Mouse (Mus musculus): Measurements from ENCODE around the gene 4930539E08Rik. TPM values are rescaled to one million over a fixed set of nuclear protein-coding genes. Genes with fewer than 3 reads are reported as not detected.

Gene 4930539E08Rik
- polyA plus RNA-seq, 1 experiment from 2014 or later: 0.10 TPM

GRCm38 (mm10) chr17:28926866-28927635 is 11.9 kb upstream of the 4930539E08Rik start:
- Histone ChIP-seq H3K27ac (no peak overlapping the region), H3K9me3 (replicated peaks) (0 out of 2 replicates have a peak, but pooled peaks cover 3% of the 10 kb centered on the region)
- ATAC-seq (ENCODE audit: low FRiP score): no peak

GRCm38 (mm10) chr17:28926380-28926779 is 11.3 kb upstream of the 4930539E08Rik start:
- H3K27me3 ChIP-seq: no peaks in the 10 kb centered on the region
- ATAC-seq (ENCODE audit: low FRiP score): no peak
- no peaks in the 10 kb centered on the region for H3K36me3 ChIP-seq
- H3K9me3 ChIP-seq (replicated peaks): 0 out of 2 replicates have a peak, but pooled peaks cover 3% of the 10 kb centered on the region
- no peak overlapping the region for H3K4me3 ChIP-seq
- WGBS: 16% methylated on average over 13 of the region's 13 CpGs
- no peak overlapping the region for H3K27ac ChIP-seq
- peaks cover 13% of the 10 kb centered on the region for H3K4me1 ChIP-seq
- H3K9ac ChIP-seq: no peak overlapping the region
- no peak overlapping the region for H3K4me2 ChIP-seq (replicated peaks)

More at GRCm38 (mm10) chr17:28926866-28927635, 11.9 kb upstream of the 4930539E08Rik start:
- Histone ChIP-seq H3K4me1 (peaks cover 13% of the 10 kb centered on the region), H3K4me2 (replicated peaks) (no peak overlapping the region), H3K27me3 (no peaks in the 10 kb centered on the region), H3K4me3 (no peak overlapping the region), H3K36me3 (no peaks in the 10 kb centered on the region), H3K9ac (no peak overlapping the region)
- 52% methylated on average over 15 of the region's 15 CpGs for WGBS

- no peak overlapping the region for H3K4me2 ChIP-seq (replicated peaks)
- peaks cover 4% of the 10 kb centered on the region for H3K4me1 ChIP-seq
- 77% methylated on average over 8 of the region's 8 CpGs for WGBS
- no peak overlapping the region for H3K4me3 ChIP-seq
- H3K27me3 ChIP-seq: no peaks in the 10 kb centered on the region
- no peak overlapping the region for H3K9ac ChIP-seq
- H3K9me3 ChIP-seq (replicated peaks): 0 out of 2 replicates have a peak, but pooled peaks cover 3% of the 10 kb centered on the region
- H3K27ac ChIP-seq: no peak overlapping the region
- ATAC-seq (ENCODE audit: low FRiP score): no peak
- no peaks in the 10 kb centered on the region for H3K36me3 ChIP-seq
These were observed 10.0 kb upstream of the 4930539E08Rik start for GRCm38 (mm10) chr17:28924957-28925595.

DNA sequence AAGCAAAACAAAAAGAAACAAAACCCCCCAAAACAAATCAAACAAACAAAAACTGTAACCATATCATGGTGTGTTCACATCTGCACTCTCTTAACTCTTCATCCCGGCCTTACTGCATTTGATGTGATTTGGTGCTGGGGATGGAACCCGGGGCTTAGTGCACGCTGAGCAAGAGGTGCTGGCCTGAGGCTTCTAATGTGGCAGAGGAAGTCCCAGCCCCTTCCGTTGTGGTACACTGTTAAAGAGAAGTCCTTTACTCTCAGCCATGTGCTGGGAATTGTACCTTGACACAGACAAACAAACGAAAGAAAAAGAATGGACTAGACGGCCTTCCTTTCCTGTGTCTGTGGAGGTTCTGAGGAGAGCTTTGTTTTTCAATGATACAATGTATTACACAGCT is 7.0 kb upstream of the 4930539E08Rik start:
- WGBS: 72% methylated on average over 6 of the region's 6 CpGs
- Histone ChIP-seq H3K4me1 (0 out of 2 replicates have a peak, but pooled peaks cover 4% of the 10 kb centered on the region), H3K9me3 (replicated peaks) (no peaks in the 10 kb centered on the region), H3K36me3 (no peaks in the 10 kb centered on the region), H3K27me3 (no peaks in the 10 kb centered on the region), H3K4me2 (replicated peaks) (no peak overlapping the region), H3K27ac (no peak overlapping the region), H3K9ac (no peak overlapping the region), H3K4me3 (no peak overlapping the region)
- no peak for ATAC-seq (ENCODE audit: low FRiP score)

- no peak for ATAC-seq (ENCODE audit: low FRiP score)
- Histone ChIP-seq H3K27me3 (no peaks in the 10 kb centered on the region), H3K9ac (no peak overlapping the region), H3K36me3 (no peaks in the 10 kb centered on the region), H3K4me2 (replicated peaks) (no peak overlapping the region), H3K27ac (no peak overlapping the region), H3K4me3 (no peak overlapping the region), H3K9me3 (replicated peaks) (no peaks in the 10 kb centered on the region), H3K4me1 (0 out of 2 replicates have a peak, but pooled peaks cover under 1% of the 10 kb centered on the region)
- 79% methylated on average over 8 of the region's 8 CpGs for WGBS
These were observed 6.0 kb upstream of the 4930539E08Rik start for GRCm38 (mm10) chr17:28921086-28921485.

DNA sequence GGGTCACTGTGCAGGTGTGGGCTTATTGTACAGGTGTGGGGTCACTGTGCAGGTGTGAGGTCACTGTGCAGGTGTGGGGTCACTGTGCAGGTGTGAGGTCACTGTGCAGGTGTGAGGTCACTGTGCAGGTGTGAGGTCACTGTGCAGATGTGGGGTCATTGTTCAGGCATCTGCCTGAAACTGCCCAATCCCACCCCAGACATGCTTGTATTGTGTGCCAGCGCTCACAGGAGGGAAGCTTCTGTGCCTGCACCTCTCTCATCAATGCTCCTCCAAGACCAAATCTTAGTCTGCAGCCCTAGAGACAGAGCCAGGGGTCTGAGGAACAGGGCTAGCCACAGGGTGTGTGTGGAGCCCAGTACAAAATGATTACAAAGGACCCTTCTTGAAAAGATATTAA is 1.4 kb upstream of the 4930539E08Rik start:
- no peak for ATAC-seq (ENCODE audit: low FRiP score)
- H3K4me2 ChIP-seq (replicated peaks): no peak overlapping the region
- no peaks in the 10 kb centered on the region for H3K27me3 ChIP-seq
- WGBS: 88% methylated on average over 1 of the region's 1 CpGs
- no peaks in the 10 kb centered on the region for H3K4me1 ChIP-seq
- no peaks in the 10 kb centered on the region for H3K36me3 ChIP-seq
- H3K4me3 ChIP-seq: no peak overlapping the region
- no peaks in the 10 kb centered on the region for H3K9me3 ChIP-seq (replicated peaks)
- H3K9ac ChIP-seq: no peak overlapping the region
- H3K27ac ChIP-seq: no peak overlapping the region

- ATAC-seq (ENCODE audit: low FRiP score): no peak
- Histone ChIP-seq H3K4me1 (peaks cover 7% of the 10 kb centered on the region; the same call in 1 of the 2 replicates), H3K9ac (no peak overlapping the region), H3K27me3 (peaks cover 17% of the 10 kb centered on the region), H3K4me3 (no peak overlapping the region), H3K4me2 (replicated peaks) (no peak overlapping the region), H3K27ac (no peak overlapping the region), H3K36me3 (no peaks in the 10 kb centered on the region), H3K9me3 (replicated peaks) (no peaks in the 10 kb centered on the region)
- whole genome bisulfite sequencing: 93% methylated on average over 6 of the region's 6 CpGs
These were observed 1.2 kb downstream of the 4930539E08Rik start for GRCm38 (mm10) chr17:28913940-28914339.

DNA sequence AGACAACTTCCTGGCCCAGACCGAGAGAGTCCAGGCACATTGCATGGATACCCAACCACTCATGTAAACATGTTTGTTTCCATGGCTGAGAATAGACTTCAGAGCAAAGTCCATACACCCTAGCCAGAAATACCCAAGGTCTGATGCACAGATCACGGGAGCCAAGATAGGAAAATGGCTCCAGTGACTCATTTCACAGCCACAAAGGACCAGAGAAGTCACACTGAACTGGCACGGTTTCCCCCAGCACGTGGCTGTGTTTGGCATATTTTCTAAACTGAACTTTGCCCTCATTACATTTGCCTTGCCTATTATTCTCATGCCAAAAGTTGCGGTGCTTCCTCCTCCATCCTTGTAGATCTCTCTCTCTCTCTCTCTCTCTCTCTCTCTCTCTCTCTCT is 1.9 kb downstream of the 4930539E08Rik start:
- 80% methylated on average over 5 of the region's 5 CpGs for WGBS
- no peak overlapping the region for H3K4me2 ChIP-seq (replicated peaks)

DNA sequence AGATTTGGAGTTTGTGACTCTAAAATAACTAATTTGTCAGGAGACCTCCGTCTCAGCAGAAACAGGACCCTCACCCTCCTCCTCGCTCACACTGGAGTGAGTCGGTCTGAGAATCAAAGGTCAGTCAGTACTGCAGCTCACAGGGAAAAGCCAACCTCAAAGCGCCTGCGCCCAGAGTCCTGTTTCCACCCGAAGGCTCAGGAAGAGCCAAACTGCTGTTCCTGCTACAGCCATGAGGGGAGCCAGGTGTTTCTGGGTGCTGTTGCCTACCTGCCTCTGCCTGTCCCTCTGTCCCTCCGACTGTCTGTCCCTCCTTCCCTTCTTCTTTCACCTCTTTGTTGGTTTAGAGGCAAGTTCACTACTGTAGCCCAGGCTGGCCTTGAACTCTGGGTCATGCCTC is 5.0 kb downstream of the 4930539E08Rik start:
- no peak for ATAC-seq (ENCODE audit: low FRiP score)

More for the DNA sequence above, 1.9 kb downstream of the 4930539E08Rik start:
- Histone ChIP-seq H3K9me3 (replicated peaks) (no peaks in the 10 kb centered on the region), H3K27ac (no peak overlapping the region), H3K9ac (no peak overlapping the region), H3K4me3 (no peak overlapping the region), H3K4me1 (peaks cover 7% of the 10 kb centered on the region; the same call in 1 of the 2 replicates), H3K27me3 (peaks cover 24% of the 10 kb centered on the region), H3K36me3 (no peaks in the 10 kb centered on the region)
- ATAC-seq (ENCODE audit: low FRiP score): no peak

DNA sequence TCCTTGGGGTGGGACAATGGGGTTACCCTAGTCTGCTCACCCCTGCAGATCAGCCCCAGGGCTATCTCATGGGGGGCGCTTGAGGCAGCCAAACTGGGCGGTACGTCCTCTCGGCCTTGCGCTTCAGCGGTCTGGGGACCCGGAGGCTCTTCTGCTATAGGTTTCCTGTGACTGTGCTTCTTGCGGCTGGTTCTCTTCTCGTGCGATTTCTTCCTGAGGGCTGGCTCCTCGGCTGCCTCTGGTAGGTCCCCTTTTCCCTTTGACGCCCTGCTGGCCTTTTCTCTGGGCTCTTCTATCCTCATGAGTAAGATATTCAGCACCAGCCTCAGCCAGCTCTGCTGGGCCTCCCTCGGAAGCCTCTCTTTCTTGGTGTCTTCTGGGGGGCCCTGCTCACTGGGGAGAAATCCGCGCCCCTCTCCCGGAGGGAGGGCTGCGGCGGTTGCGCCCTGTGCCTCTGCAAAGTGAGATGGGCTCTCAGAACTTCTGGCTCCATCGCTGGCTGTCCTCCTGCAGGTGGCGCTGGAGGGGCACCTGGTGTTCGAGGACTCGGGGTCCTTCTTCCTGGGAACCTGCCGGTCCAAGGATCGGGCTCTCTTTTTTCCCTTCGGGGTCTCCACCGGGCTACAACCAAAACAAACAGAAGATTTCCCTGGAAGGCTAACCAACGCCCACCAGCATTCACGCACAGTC is 5.7 kb downstream of the 4930539E08Rik start:
- Histone ChIP-seq H3K9ac (peak overlapping the region; percentile 13; the same call in 1 of the 2 replicates), H3K27ac (no peak overlapping the region), H3K4me1 (peaks cover 15% of the 10 kb centered on the region), H3K36me3 (no peaks in the 10 kb centered on the region), H3K27me3 (peaks cover 25% of the 10 kb centered on the region), H3K9me3 (replicated peaks) (no peaks in the 10 kb centered on the region), H3K4me3 (peak overlapping the region; percentile 15), H3K4me2 (replicated peaks) (peak overlapping the region; percentile 46)
- WGBS: 6% methylated on average over 29 of the region's 29 CpGs
- no peak for ATAC-seq (ENCODE audit: low FRiP score)

More for the DNA sequence above, 5.0 kb downstream of the 4930539E08Rik start:
- Histone ChIP-seq H3K9me3 (replicated peaks) (no peaks in the 10 kb centered on the region), H3K4me3 (0 out of 2 replicates have a peak overlapping the region, but pooled peaks have one; percentile 15), H3K9ac (peak overlapping the region; percentile 13; the same call in 1 of the 2 replicates), H3K36me3 (no peaks in the 10 kb centered on the region), H3K4me2 (replicated peaks) (no peak overlapping the region), H3K4me1 (peaks cover 8% of the 10 kb centered on the region), H3K27ac (no peak overlapping the region), H3K27me3 (peaks cover 25% of the 10 kb centered on the region)
- WGBS: 27% methylated on average over 7 of the region's 7 CpGs

DNA sequence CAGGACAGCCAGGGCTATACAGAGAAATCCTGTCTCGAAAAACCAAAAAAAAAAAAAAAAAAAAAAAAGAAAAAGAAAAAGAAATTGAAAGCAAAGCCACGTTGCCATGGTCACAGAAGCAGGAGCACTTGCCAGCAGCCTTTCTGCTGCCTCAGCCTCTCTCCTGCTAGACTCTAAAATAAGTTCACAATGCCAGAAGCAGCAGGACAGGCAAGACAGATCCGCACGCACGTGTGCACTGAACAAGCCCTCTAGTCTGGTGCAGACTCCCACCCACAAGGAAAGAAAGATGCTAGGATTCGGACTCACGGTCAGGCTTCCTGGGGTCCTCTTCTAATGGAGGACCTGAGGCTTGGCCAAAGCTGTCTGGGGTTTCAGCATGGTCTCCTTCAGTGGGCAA is 7.2 kb downstream of the 4930539E08Rik start:
- Histone ChIP-seq H3K4me2 (replicated peaks) (no peak overlapping the region), H3K9ac (no peak overlapping the region), H3K4me1 (peaks cover 15% of the 10 kb centered on the region), H3K36me3 (no peaks in the 10 kb centered on the region), H3K27ac (no peak overlapping the region), H3K9me3 (replicated peaks) (no peaks in the 10 kb centered on the region), H3K4me3 (no peak overlapping the region), H3K27me3 (peaks cover 25% of the 10 kb centered on the region)
- ATAC-seq (ENCODE audit: low FRiP score): no peak
- 87% methylated on average over 6 of the region's 7 CpGs for WGBS

DNA sequence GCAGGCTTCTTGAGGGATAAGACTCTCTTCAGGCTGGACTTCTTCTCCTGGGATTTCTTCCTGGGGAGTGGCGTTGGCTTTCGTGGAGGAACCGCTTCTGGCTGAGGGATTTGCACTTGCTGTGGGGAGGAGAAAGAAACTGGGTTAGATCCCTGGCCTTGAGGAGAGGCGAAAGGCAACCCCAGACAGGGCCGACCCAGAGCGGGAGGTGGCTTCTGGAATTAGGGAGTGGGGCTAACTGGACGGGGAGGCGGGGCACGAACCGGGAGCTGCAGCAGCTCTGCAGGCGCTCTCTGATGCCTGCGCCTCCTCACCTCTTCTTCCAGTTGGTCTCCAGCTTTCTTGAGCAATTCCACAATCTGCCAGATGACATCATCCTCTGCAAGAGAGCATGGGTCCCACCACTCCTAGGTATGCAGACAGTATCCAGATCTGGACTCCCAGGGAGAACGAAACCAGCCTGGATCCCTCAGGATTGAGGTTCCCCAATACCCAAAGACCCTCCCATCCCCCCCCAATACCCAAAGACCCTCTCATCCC is 9.7 kb downstream of the 4930539E08Rik start:
- peaks cover 15% of the 10 kb centered on the region for H3K4me1 ChIP-seq
- H3K4me3 ChIP-seq: no peak overlapping the region
- 64% methylated on average over 13 of the region's 13 CpGs for WGBS
- peaks cover 23% of the 10 kb centered on the region for H3K27me3 ChIP-seq
- H3K27ac ChIP-seq: peak overlapping the region; percentile 31
- ATAC-seq (ENCODE audit: low FRiP score): no peak
- H3K36me3 ChIP-seq: no peaks in the 10 kb centered on the region
- H3K4me2 ChIP-seq (replicated peaks): no peak overlapping the region
- H3K9me3 ChIP-seq (replicated peaks): no peaks in the 10 kb centered on the region
- H3K9ac ChIP-seq: no peak overlapping the region

All from hindbrain, embryonic 12.5 days (tissue).